Mouse (Mus musculus) neural tube, embryonic 11.5 days (tissue): Measurements from ENCODE around the gene Mfsd12. TPM values are rescaled to one million over a fixed set of nuclear protein-coding genes. Genes with fewer than 3 reads are reported as not detected.

Experiments
- ATAC-seq: fragments of 200-750 bp; cut with Nextera tagmentation; 2 replicates; pipeline ENCODE4 v1.8.0; 2017; ENCODE audit warnings: moderate number of reproducible peaks, mild to moderate bottlenecking, moderate TSS enrichment, moderate library complexity; ENCODE audit not compliant: insufficient read depth, low FRiP score, low TSS enrichment
- DNase-seq: peaks from one replicate; pipeline ENCODE4 v3.0.0-alpha.2; 2015; ENCODE audit warnings: low spot score
- H3K27ac ChIP-seq: fragments of 300-500 bp; sonication (generic); 2 replicates; pipeline ENCODE4 v1.5.1; 2014; ENCODE audit warnings: low read depth, mild to moderate bottlenecking, low read length
- H3K27me3 ChIP-seq: fragments of 300-500 bp; sonication (generic); 2 replicates; pipeline ENCODE4 v1.6.1; 2014; ENCODE audit warnings: mild to moderate bottlenecking, low read length, mixed read lengths; ENCODE audit not compliant: control insufficient read depth, insufficient read depth
- H3K36me3 ChIP-seq: fragments of 300-500 bp; sonication (generic); 2 replicates; pipeline ENCODE4 v1.6.1; 2014; ENCODE audit warnings: mild to moderate bottlenecking, low read length, moderate library complexity, mixed read lengths; ENCODE audit not compliant: control insufficient read depth, insufficient read depth
- H3K4me1 ChIP-seq: fragments of 300-500 bp; sonication (generic); 2 replicates; pipeline ENCODE4 v1.6.1; 2014; ENCODE audit warnings: low read length, mixed read lengths; ENCODE audit not compliant: control insufficient read depth, insufficient read depth
- H3K4me2 ChIP-seq: fragments of 300-500 bp; sonication (generic); 2 replicates; pipeline ENCODE4 v1.6.1; 2014; ENCODE audit warnings: low read depth, mild to moderate bottlenecking, moderate library complexity
- H3K4me3 ChIP-seq: fragments of 300-500 bp; sonication (generic); 2 replicates; pipeline ENCODE4 v1.5.1; 2014; ENCODE audit warnings: low read depth, low read length
- H3K9ac ChIP-seq: fragments of 300-500 bp; sonication (generic); 2 replicates; pipeline ENCODE4 v1.6.1; 2014; ENCODE audit warnings: mild to moderate bottlenecking, low read length
- H3K9me3 ChIP-seq: fragments of 300-500 bp; sonication (generic); 2 replicates; pipeline ENCODE4 v1.6.1; 2016; ENCODE audit warnings: low read length; ENCODE audit not compliant: control insufficient read depth
- WGBS: fragments of 180-500 bp; shearing (Covaris S2); extraction: QIAGEN DNeasy Blood & Tissue Kit; methylation state at CpG from one replicate; pipeline ENCODE4 v1.1.7; 2014; 5-methylcytosine and 5-hydroxymethylcytosine counted together
- polyA plus RNA-seq: library from polyadenylated mRNA; unstranded; fragments of >200 nt; fragmentation: Nextera tagmentation; extraction: Ambion mirVana; gene quantifications from 2 replicates; pipeline ENCODE4 v1.2.1, GENCODE M21; 2014

The Mfsd12 gene
- polyA plus RNA-seq, 1 experiment from 2014 or later = 5.3 TPM

DNA sequence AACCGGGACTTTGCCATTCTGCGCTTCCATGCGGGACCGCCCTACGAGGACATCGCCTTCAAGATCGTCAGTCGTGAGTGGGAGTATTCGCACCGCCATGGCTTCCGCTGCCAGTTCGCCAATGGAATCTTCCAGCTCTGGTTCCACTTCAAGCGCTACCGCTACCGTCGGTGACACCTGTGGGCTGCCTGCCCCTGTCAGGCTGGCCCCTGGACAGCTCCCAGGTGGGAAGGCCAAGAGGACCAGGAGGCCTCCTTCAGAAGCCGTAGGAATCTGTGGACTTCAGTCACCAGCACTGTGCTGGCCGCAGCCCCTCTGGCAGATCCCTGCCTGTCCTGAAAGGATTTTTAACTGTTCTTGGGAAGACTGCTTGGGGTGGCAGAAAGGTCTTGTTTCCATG, 31.5 kb upstream of the Mfsd12 start:
- H3K9me3 ChIP-seq = no peaks in the 10 kb centered on the region
- DNase-seq (no peak), ATAC-seq (no peak)
- H3K4me1 ChIP-seq = peaks cover 9% of the 10 kb centered on the region
- no peak overlapping the region for H3K27ac ChIP-seq
- no peak overlapping the region for H3K9ac ChIP-seq
- H3K36me3 ChIP-seq = peaks cover 43% of the 10 kb centered on the region
- no peak overlapping the region for H3K4me2 ChIP-seq
- WGBS = 97% methylated on average over 18 of the region's 18 CpGs
- H3K4me3 ChIP-seq = no peak overlapping the region
- no peaks in the 10 kb centered on the region for H3K27me3 ChIP-seq

DNA sequence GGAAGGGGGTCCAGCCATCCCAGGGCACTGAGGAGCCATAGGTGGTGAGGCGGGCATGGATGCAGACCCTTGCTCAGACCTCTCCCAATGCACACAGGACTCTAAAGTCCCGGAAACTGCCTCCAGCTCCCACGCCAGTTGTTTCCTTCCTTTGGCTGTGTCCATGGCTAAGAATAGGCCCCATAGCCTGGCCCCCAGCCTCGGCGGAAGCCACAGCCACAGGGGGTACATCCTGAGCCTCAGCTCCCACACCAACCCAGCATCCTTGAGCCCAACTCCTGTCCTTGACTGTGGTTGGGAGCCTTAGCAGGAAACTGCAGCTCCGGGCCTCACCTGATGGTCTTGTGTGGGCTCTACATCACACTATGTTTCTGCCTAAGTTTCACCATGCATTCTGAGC, 30.4 kb upstream of the Mfsd12 start:
- peaks cover 43% of the 10 kb centered on the region for H3K36me3 ChIP-seq
- no peaks in the 10 kb centered on the region for H3K9me3 ChIP-seq
- WGBS = 83% methylated on average over 6 of the region's 6 CpGs
- no peak overlapping the region for H3K9ac ChIP-seq
- no peak overlapping the region for H3K4me3 ChIP-seq
- H3K4me2 ChIP-seq = no peak overlapping the region
- ATAC-seq (no peak), DNase-seq (no peak)
- no peak overlapping the region for H3K27ac ChIP-seq
- peaks cover 6% of the 10 kb centered on the region for H3K4me1 ChIP-seq
- peaks cover 4% of the 10 kb centered on the region; the same call in 1 of the 2 replicates for H3K27me3 ChIP-seq

DNA sequence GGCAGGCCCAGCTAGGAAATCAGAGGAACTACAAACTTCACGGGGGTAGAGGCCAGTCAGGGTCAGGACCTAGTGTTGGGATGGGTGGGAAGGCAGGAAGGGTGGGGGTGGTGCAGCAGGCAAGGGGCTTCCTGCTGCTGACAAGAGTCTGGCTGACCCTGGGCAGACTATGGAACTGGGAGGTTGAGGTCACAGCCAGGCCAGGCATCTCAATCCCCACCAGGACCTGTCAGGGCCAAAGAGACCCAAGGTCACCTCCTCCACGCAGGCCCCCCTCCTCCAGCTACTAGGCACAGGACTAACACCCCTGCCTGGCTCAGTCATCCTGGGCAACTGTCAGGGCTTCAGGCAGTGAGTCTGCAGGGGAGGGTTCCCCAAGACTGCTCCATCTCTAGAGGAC, 29.3 kb upstream of the Mfsd12 start:
- H3K27me3 ChIP-seq = peaks cover 14% of the 10 kb centered on the region
- ATAC-seq = no peak
- H3K36me3 ChIP-seq = peaks cover 36% of the 10 kb centered on the region
- 0 out of 2 replicates have a peak overlapping the region, but pooled peaks have one; percentile 14 for H3K27ac ChIP-seq
- no peak overlapping the region for H3K4me3 ChIP-seq
- no peak overlapping the region for H3K4me2 ChIP-seq
- peak overlapping the region; percentile 29; the same call in 1 of the 2 replicates for H3K9ac ChIP-seq
- 28% methylated on average over 2 of the region's 2 CpGs for WGBS
- no peak for DNase-seq
- no peaks in the 10 kb centered on the region for H3K9me3 ChIP-seq
- peaks cover 4% of the 10 kb centered on the region; the same call in 1 of the 2 replicates for H3K4me1 ChIP-seq

DNA sequence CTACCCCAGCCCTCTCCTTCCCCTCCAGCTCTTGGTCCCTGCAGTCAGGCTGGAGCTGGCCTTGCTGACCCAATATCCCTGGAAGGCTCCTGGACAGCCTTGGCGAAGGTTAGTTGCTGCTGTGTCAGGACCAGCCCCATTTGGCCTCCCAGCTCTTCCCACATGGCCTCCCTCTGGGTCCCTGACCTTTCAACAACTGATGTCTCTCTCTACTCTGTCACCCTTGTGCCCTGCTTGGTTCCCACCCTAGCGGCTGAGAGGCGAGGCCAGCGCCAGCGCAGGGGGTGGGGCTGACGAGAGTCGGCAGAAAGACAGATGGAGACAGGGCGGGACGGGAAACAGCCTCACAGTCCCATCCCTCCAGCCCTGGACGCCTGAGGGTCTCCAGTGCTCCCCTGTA, 28.9 kb upstream of the Mfsd12 start, which contains the start of gene Tbxa2r:
TSS of gene Tbxa2r (plus strand) at position 346 of the 400 bp plus-strand sequence.
- Histone ChIP-seq H3K4me2 (no peak within 1 kb of the TSS), H3K4me3 (no peak within 1 kb of the TSS), H3K36me3 (peaks cover 32% of the 10 kb centered on the region), H3K9ac (peak within 1 kb of the TSS; percentile 29; the same call in 1 of the 2 replicates), H3K4me1 (peaks cover 4% of the 10 kb centered on the region; the same call in 1 of the 2 replicates), H3K27ac (0 out of 2 replicates have a peak within 1 kb of the TSS, but pooled peaks have one; percentile 14), H3K27me3 (peaks cover 18% of the 10 kb centered on the region), H3K9me3 (no peaks in the 10 kb centered on the region)
- WGBS = 6% methylated on average over 9 of the region's 10 CpGs
- DNase-seq (no peak), ATAC-seq (no peak)

DNA sequence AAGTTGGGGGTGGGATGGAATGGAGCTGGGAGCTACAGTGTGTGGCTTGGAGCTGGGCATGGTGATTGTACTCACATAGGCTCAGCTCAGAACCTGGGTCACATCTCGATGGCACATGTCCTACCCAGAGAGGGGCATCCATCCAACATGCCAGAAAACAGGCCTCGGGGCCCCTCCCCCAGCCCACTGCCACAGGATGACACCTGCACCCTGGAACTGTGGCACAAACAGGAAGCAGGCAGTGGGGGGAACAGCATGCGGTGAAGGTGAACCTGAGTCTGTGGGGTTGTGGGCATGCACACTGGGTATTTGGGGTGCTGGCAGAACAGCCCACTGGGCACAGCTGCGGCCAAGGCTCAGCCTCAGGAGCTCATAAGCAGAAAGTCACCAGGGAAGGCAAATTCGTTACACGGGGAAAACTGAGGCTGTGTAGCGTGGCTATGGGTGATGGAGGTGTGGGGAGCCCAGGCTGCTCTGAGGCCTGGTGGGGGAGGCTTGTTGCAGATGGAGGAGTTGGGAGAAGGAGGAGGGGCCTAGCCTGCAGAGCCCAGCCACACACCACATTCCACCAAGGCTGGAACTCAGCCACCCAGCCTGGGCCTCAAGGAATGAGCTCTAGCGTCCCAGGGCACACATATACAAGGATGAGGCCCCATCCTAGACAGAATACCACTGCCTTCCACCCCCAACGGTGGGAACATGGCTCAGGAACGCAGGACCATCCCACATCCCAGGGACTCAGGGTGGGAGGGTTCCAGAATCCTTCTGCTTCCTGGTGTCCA, 27.9 kb upstream of the Mfsd12 start:
- Histone ChIP-seq H3K4me1 (peaks cover 4% of the 10 kb centered on the region; the same call in 1 of the 2 replicates), H3K4me2 (no peak overlapping the region), H3K27me3 (peaks cover 18% of the 10 kb centered on the region), H3K9ac (no peak overlapping the region), H3K36me3 (peaks cover 25% of the 10 kb centered on the region), H3K9me3 (no peaks in the 10 kb centered on the region), H3K4me3 (no peak overlapping the region), H3K27ac (no peak overlapping the region)
- no peak for DNase-seq
- 76% methylated on average over 10 of the region's 10 CpGs for WGBS
- no peak for ATAC-seq

DNA sequence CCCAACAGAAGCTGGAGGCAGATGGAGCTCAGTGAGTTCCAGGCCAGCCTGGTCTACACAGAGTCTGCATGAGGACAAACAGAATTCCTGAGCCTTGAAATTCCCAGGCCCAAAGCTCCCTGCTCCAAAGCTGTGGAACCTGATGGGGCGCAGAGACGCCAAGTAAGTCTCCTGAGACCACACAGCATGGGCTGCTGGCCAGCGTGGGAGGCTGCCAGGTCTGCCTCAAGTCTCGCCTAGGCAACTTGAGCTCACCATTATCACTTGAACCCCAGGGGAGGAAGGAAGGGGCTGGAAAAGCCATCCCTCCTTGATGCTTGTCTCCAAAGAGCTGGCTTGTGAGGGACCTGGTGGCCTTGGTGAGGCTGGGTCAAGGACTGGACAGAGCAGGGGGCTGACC, 27.3 kb upstream of the Mfsd12 start:
- Histone ChIP-seq H3K9ac (no peak overlapping the region), H3K4me2 (no peak overlapping the region), H3K4me1 (peaks cover 4% of the 10 kb centered on the region; the same call in 1 of the 2 replicates)

DNA sequence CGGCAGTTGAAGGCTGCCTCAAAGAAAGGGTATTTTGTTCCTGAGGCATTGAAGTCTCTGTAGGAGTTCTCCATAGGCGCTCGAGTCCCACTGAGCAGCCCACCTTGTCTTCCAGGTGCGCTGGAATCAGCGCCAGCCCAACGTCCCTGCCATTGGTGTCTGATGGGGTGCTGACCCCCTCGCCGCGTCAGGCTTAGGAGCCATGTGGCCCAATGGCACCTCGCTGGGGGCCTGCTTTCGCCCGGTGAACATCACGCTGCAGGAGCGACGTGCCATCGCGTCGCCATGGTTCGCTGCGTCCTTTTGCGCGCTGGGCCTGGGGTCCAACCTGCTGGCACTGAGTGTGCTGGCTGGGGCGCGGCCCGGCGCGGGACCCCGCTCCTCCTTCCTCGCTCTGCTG, 25.0 kb upstream of the Mfsd12 start:
- WGBS = 10% methylated on average over 29 of the region's 29 CpGs
- Histone ChIP-seq H3K4me2 (no peak overlapping the region), H3K9me3 (no peaks in the 10 kb centered on the region), H3K4me3 (no peak overlapping the region), H3K4me1 (peaks cover 4% of the 10 kb centered on the region; the same call in 1 of the 2 replicates), H3K27me3 (peaks cover 18% of the 10 kb centered on the region), H3K36me3 (no peaks in the 10 kb centered on the region), H3K27ac (no peak overlapping the region), H3K9ac (no peak overlapping the region)
- ATAC-seq = no peak
- DNase-seq = no peak

More for the DNA sequence above, 27.3 kb upstream of the Mfsd12 start:
- peaks cover 18% of the 10 kb centered on the region for H3K27me3 ChIP-seq
- H3K4me3 ChIP-seq = no peak overlapping the region
- H3K36me3 ChIP-seq = peaks cover 19% of the 10 kb centered on the region
- no peak for ATAC-seq
- DNase-seq = no peak
- 67% methylated on average over 4 of the region's 4 CpGs for WGBS
- no peak overlapping the region for H3K27ac ChIP-seq
- no peaks in the 10 kb centered on the region for H3K9me3 ChIP-seq

DNA sequence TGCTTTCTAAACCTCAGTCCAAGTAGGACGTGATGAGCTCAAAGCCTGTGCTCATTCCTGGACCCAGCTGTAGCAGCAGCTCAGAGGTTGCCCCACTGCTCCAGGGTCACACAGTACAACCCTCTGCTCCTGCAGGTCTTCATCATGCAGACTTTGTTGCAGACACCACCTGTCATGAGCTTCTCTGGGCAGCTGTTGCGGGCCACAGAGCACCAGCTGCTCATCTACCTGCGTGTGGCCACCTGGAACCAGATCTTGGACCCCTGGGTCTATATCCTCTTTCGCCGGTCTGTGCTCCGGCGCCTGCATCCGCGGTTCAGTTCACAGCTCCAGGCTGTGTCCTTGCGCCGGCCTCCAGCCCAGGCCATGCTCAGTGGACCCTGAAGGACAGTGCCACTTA, 23.0 kb upstream of the Mfsd12 start:
- Histone ChIP-seq H3K27me3 (peaks cover 26% of the 10 kb centered on the region), H3K27ac (no peak overlapping the region), H3K4me2 (no peak overlapping the region), H3K4me1 (no peaks in the 10 kb centered on the region; the same call in 1 of the 2 replicates), H3K4me3 (no peak overlapping the region), H3K36me3 (no peaks in the 10 kb centered on the region), H3K9ac (no peak overlapping the region), H3K9me3 (no peaks in the 10 kb centered on the region)
- WGBS = 59% methylated on average over 11 of the region's 11 CpGs
- ATAC-seq (no peak), DNase-seq (no peak)
